Mouse (Mus musculus) bone marrow, adult 2 months (tissue): ENCODE data around the gene Fto.

Experiments
- CTCF ChIP-seq: fragments of 200-500 bp; IDR thresholded peaks from 2 replicates; pipeline ENCODE4 v1.5.1; 2011; ENCODE audit warnings: low read length, control low read depth; ENCODE audit not compliant: control insufficient read depth, insufficient read depth
- POLR2A ChIP-seq: fragments of 200-500 bp; IDR thresholded peaks from 2 replicates; pipeline ENCODE4 v1.6.1; 2011; ENCODE audit warnings: low read depth, mild to moderate bottlenecking, control low read depth, low read length, borderline replicate concordance; ENCODE audit not compliant: control insufficient read depth

DNA sequence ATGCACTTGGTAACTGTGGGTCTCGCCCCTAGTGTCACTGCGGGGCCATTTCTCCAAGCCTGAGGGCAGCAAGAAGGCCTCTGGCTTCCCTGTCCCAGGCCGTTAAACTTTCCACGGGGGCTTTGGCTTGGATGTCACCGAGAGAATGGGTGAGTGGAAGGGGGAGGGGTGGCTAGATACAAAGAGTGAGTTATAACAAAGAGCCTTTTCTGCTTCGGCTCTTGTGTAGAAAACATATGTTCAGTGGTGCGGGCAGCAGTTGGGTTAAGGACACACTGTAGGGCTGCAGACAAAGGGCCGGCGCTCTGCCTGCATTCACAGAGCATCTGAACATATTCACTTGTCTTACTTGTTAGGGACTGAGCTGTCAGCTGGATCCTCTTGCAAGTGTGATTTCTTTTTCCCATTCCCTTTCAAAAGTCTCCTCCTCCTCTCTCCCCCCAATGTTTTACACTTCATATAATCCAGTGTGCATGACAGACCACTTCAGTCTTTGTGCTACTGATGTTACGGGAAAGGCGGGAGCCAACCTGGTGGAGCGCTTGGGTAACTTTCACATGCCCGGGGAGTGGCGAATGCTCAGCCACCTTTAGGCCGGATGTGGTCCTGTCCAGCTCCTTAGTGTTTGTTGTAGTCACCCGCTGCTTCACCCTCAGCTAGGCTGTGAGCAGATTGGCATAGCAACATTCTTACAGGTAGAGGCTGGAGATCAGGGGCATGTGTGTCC lies 201.6 kb downstream of the Fto start:
- no peak for TF ChIP-seq POLR2A
- no peak for TF ChIP-seq CTCF
